Mouse (Mus musculus) lung, adult 2 months (tissue): ENCODE measurements around the gene Hapln4.

Experiments
- CTCF ChIP-seq: fragments of 200-500 bp; IDR thresholded peaks from 2 replicates; pipeline ENCODE4 v1.5.1; 2011; ENCODE audit warnings: mild to moderate bottlenecking, low read length, control low read depth; ENCODE audit not compliant: insufficient read depth
- POLR2A ChIP-seq: fragments of 200-500 bp; IDR thresholded peaks from 2 replicates; pipeline ENCODE4 v1.6.1; 2011; ENCODE audit warnings: low read depth, mild to moderate bottlenecking, control low read depth, low read length, borderline replicate concordance; ENCODE audit errors: extremely low read depth

DNA sequence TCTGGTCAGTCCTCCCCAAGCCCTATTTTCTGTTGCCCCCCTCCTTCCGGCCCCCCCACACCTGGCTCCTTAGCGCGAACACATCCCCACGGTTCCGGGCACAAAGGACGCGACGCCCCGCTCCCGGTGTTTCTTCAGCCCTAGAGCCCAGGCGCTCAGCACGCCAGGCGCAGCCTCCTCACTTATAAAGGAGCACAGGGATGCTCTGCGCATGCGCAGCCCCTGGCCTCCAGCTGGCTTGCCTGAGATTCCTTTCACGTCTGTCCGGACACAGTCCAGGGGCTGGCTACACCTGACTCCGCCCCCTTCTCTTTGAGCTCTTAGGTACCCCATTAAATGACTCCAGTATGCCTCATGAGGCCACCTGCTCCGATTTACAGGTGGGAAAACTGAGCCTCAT is 37.4 kb downstream of the Hapln4 start, which contains the start of gene Ncan:
- TF ChIP-seq CTCF (no peak), POLR2A (no peak)
